Mouse (Mus musculus): Measurements from ENCODE around the gene Ppp1r35.

Ppp1r35 gene

GRCm38 (mm10) chr5:137751221-137751887 lies 27.3 kb upstream of the Ppp1r35 start:
- no peak for DNase-seq (ENCODE audit: extremely low spot score)

GRCm38 (mm10) chr5:137751988-137752387 lies 26.7 kb upstream of the Ppp1r35 start:
- no peak for DNase-seq (ENCODE audit: extremely low spot score)

GRCm38 (mm10) chr5:137753111-137753832 lies 25.4 kb upstream of the Ppp1r35 start:
- DNase-seq (ENCODE audit: extremely low spot score): no peak

GRCm38 (mm10) chr5:137755425-137755824 lies 23.2 kb upstream of the Ppp1r35 start:
- DNase-seq (ENCODE audit: extremely low spot score): no peak

- DNase-seq (ENCODE audit: extremely low spot score): no peak
Observed at GRCm38 (mm10) chr5:137756106-137756505, 22.5 kb upstream of the Ppp1r35 start.

- DNase-seq (ENCODE audit: extremely low spot score): peak; percentile 77
Observed at GRCm38 (mm10) chr5:137756882-137757661, 21.6 kb upstream of the Ppp1r35 start.

- no peak for DNase-seq (ENCODE audit: extremely low spot score)
Observed at GRCm38 (mm10) chr5:137757887-137758286, 20.8 kb upstream of the Ppp1r35 start.

- no peak for DNase-seq (ENCODE audit: extremely low spot score)
Observed at GRCm38 (mm10) chr5:137758921-137759534, 19.6 kb upstream of the Ppp1r35 start.

GRCm38 (mm10) chr5:137759971-137760412 lies 18.7 kb upstream of the Ppp1r35 start:
- peak; percentile 76 for DNase-seq (ENCODE audit: extremely low spot score)

- DNase-seq (ENCODE audit: extremely low spot score): no peak
Observed at GRCm38 (mm10) chr5:137764609-137765340, 13.9 kb upstream of the Ppp1r35 start.

GRCm38 (mm10) chr5:137766270-137766669 lies 12.4 kb upstream of the Ppp1r35 start:
- DNase-seq (ENCODE audit: extremely low spot score): no peak

- no peak for DNase-seq (ENCODE audit: extremely low spot score)
Observed at GRCm38 (mm10) chr5:137768475-137768874, 10.2 kb upstream of the Ppp1r35 start.

GRCm38 (mm10) chr5:137770709-137771108 lies 7.9 kb upstream of the Ppp1r35 start:
- DNase-seq (ENCODE audit: extremely low spot score): peak; percentile 60

- no peak for DNase-seq (ENCODE audit: extremely low spot score)
Observed at GRCm38 (mm10) chr5:137772755-137773154, 5.9 kb upstream of the Ppp1r35 start.

- DNase-seq (ENCODE audit: extremely low spot score): no peak
Observed at GRCm38 (mm10) chr5:137775587-137776290, 2.9 kb upstream of the Ppp1r35 start.

- no peak for DNase-seq (ENCODE audit: extremely low spot score)
Observed at GRCm38 (mm10) chr5:137776408-137776918, 2.2 kb upstream of the Ppp1r35 start.

GRCm38 (mm10) chr5:137777267-137777845 lies 1.3 kb upstream of the Ppp1r35 start:
- no peak for DNase-seq (ENCODE audit: extremely low spot score)

GRCm38 (mm10) chr5:137779053-137779933 lies 644 bp downstream of the Ppp1r35 start:
- DNase-seq (ENCODE audit: extremely low spot score): peak; percentile 50

GRCm38 (mm10) chr5:137781661-137782060 lies 3.0 kb downstream of the Ppp1r35 start:
- no peak for DNase-seq (ENCODE audit: extremely low spot score)
